Mouse (Mus musculus): Measurements from ENCODE around the gene Ptpn1. TPM values are rescaled to one million over a fixed set of nuclear protein-coding genes. Genes with fewer than 3 reads are reported as not detected.

Gene Ptpn1
- polyA plus RNA-seq, 3 experiments from 2014 or later: 121 to 180 (median 127) TPM

- ATAC-seq: no peak
Observed at GRCm38 (mm10) chr2:167972809-167973208, 41.0 kb downstream of the Ptpn1 start.

DNA sequence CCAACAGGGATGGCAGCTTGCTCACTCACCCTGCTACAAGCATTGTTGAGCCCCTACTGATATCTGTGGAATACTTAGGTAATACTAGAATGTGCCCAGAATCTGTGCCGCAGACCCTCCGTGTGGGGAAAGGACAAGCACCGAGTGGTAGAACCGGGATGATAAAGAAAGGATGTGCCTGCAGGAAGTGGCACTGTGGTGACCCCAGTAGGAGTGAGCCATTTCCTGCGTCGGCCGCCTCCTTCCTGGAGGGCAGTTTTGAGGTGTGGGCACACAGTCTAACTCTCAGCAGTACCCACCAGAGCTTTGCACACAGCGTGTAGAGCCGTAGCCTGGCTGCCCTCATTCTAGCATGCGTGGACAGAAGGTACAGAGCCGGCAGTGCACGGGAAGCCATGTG is 43.9 kb downstream of the Ptpn1 start:
- peak; percentile 41 for ATAC-seq

DNA sequence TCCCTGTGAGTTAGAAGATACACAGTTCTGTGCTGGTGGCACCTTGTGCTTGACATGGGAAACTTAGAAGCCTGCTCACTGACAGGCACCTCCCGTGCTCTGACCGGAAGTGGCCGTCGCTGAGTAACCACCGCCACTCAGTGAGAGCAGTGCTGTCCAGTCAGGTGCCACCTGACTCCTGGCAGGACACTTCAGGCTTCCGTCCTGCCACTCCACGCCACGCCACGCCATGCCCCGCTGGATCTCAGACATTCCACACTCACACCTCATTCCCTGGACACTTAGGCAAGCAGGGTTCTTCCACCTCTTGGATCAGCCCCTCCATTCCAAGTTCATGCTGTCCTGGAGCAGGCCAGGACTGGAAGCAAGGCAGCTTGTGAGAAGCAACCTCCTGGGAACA is 46.4 kb downstream of the Ptpn1 start:
- no peak for ATAC-seq

DNA sequence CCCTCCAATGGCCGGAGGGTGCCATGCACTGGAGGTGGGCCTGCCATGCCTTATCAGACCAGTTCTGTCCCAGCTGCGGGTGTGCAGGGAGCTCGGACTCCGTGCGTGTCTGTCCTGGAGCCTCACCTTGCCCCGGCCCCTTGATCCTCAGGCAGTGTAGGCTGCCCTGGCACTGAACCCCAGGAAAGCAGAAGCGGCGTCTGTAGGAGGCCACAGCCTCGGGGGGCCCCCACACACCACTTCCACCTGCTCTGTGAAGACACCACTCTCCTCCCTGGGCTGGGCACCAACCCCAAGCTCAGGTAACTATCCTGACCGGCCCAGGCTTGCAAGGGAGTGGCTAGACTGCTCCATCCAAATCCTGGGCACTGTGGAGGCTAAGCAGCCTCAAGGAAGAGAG is 48.5 kb downstream of the Ptpn1 start:
- ATAC-seq: no peak

DNA sequence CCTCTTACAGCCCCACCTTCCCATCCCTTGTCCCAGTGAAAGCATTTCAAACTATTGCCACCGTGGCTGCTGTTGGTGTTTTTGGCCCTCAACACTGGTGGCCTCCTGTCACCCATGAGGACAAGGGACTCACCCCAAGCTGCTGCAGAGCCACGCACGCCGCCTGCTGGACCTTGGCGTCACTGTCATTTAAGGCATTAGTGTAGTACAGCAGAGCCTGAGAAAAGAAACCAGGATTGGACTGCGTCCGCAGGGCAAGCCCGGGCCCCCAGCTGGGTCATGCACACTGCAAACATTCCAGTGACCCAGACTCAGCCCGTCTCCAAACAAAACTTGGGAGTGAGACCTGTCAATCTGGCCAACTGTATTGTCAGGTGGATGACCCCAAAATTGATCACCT is 50.8 kb downstream of the Ptpn1 start:
- no peak for ATAC-seq

DNA sequence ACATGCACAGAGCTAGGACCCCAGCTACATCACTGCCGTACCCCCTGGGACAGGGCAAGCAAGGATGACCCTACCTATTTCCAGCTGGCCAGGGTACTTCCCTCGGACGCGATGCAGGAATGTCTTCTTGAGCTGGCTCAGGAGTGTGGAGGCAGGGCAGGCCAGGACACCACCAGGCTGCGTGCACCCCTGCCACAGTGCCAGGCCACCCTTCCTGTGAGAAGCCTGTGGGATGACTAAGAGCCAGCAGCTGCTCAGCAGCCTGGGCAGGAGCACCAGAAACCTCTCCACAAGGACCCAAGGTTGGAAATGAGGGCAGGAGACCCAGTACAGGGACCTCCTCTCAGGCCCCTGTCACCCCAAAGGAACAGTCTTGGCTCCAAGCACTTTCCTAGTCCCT is 52.5 kb downstream of the Ptpn1 start:
- ATAC-seq: no peak

DNA sequence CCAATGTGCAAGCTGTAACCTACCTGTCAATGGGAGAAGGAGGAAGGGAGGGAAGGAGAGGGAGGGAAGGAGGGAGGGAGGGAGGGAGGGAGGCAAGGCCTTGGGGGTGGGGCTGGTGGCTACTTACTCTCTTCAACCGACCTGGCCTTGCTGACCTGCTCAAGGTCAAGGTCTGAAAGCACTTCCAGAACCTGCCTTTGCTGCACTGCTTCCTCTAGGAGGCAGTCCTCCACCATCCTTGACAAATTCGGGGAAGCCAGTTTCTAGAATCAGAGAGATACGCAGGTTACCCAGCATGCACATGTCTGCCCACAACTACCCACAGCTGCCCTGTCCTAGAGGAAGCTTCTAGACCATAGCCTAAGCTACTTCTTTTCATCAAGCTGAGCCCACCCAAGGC is 53.1 kb downstream of the Ptpn1 start:
- no peak for ATAC-seq

- peak; percentile 64 for ATAC-seq
Observed at GRCm38 (mm10) chr2:167986762-167987161, 54.9 kb downstream of the Ptpn1 start.

- no peak for ATAC-seq
Observed at GRCm38 (mm10) chr2:167987640-167988039, 55.8 kb downstream of the Ptpn1 start.

GRCm38 (mm10) chr2:167989310-167989709 is 57.5 kb downstream of the Ptpn1 start:
- peak; percentile 38 for ATAC-seq

DNA sequence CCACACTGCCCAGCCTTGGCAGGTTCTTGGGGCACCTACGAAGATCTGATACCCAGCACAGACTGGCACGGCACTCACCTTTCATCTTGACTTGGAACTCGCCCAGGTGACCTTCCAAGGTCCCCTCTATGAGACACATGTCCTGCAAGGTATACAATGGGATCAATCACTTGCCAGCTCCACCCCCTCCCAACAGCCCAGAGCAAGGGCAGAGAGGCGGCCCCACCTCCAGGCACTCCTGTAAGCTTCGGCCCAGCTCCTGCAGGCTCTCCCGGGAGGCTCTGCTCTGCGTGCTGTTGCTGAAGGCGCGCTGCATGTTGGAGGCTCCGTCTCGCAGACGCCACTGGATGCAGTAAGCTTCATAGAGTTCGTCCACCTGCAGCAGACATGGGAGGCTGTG is 61.4 kb downstream of the Ptpn1 start:
- no peak for ATAC-seq

DNA sequence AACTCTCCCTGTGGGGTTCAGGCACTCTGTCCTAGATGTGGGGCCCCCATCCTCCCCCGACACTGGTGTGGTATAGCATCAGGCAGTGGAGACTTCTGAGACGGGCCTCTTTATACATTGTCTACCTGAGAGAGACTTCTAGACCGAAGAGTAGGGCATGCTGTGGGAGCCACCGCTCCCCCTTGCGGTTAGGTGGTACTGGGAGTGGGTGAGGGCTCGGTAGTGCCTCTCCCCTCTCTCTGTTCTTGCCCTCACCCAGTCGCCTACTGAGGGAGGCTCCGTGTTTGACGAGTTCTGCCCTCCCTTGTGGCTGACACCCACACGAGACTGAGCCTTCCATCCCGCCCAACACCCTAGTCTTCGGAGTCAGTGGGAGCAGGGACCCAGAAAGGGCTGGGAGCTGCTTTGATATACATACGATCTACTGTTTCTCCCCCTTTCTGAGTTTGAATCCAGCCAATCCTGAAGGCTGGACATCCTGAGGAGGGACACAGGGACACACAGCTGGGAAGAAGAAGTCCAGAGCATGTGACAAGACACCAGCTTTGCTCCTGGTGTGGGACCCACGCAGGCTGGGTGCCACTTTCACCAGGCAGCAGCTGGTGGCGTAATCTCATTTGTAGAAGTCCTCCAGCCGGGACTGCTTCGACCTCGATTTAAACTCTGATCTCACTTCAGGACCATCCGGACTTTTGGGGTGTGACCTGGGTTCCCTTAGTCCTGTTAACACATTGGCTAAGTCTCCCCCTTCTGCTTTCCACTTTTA is 64.2 kb downstream of the Ptpn1 start:
- no peak for ATAC-seq

DNA sequence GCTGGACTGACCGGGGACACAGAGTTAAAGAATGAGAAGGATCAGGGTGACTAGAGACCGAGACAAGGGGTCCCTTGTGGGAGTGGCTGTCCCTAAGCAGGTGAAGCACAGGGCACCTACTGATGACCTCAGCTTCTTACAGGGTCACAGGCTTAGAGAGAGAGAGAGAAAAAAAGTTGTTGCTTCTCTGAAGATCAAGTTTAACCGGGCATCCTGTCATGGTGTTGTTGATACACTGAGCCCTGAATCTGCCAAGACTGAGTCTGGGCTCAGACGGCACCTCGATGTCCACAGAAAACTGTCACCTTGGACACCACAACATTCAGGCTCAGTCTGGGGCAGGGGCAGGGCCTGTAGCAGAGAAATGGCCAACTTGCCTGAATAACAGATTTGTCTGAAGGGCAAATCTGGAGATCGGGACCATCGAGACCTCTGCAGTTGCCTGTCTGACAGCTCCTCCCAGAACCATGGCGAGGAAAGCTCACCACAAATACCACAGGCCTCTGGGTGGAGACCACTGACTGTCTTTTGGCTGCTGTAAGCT is 64.9 kb downstream of the Ptpn1 start:
- peak; percentile 33 for ATAC-seq

GRCm38 (mm10) chr2:167997562-167997961 is 65.7 kb downstream of the Ptpn1 start:
- peak; percentile 95 for ATAC-seq

DNA sequence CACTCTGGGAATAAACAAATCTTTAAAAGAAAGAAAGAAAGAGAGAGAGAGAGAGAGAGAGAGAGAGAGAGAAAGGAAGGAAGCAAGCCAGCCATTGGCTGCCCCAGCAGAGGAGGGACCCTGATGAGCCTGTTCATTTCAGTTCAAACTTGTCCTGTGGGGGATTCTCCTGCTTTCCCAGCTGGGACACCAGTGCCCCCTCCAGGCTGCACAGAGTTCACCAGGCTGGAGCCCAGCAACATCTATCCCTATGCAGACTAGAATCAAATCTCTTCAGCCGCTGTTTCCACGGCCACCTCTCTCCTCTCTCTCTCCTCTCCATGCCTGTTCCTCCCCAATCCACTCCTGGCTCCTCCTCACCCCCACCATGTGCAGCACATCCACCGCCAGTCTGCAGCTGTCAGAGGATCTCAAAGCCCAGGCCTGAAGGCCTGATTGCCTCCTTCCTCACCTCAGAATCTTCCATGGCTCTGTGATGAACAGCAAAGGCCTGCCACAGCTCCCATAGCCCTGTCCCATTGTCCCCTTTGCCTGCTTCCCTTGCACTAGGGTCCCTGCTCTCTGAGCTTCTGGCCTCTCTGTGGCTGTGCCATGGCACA is 67.4 kb downstream of the Ptpn1 start:
- ATAC-seq: no peak

DNA sequence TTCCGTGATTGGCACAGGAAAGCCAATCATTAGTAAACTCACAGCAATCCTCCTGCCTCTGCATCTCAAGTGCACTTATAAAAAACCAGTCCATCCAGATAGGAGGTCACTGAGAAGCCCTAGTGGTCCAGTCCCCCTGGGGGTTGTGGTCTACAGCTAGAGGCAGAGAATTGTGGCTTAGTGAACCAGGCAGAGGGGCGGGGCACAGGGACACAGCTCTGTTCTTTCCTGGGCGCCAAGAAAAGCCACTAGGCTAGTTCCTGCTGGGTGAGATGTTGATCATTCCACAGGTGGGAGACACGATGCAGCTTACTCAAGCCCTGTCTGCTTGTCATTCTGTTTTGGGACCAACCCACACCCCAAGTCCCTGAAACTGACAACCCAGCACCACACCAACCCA is 70.3 kb downstream of the Ptpn1 start:
- ATAC-seq: no peak

DNA sequence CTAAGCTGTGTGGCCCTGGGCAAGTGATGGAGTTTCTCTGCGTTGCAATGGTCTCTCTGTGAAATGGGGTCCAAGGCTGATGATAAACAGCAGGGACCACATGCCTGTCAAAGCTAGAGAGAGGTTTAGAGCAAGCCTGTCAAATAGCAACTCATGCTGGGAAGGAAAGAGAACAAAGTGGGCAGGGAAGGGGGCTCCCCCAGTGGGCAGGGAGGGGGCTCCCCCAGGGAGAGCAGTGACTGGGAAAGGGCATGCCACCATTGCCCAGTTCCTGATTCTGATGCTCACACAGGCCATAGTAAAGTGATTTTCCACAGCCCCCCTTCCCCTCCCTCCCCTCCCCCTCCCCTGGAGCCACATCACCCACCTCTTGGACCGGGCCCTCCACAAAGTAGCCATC is 71.0 kb downstream of the Ptpn1 start:
- ATAC-seq: no peak

- ATAC-seq: no peak
Observed at GRCm38 (mm10) chr2:168003431-168003830, 71.6 kb downstream of the Ptpn1 start.

DNA sequence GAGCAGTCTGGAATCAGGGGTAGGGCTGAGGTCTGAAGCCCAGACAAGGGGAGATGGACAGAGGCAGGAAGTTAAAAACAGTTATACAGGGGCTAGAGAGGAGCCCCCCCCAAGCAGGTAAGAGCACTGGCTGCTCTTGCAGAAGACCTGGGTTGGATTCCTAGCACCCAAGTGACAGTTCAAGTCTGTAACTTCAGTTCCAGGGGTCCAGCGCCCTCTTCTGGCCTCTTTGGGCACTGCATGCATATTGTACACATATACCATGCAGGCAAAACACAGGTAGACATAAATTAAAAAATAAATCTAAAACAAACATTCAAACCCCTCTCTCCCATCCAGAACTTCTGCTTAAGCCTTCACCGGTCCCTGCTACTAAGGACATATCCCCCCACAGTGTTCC is 72.5 kb downstream of the Ptpn1 start:
- no peak for ATAC-seq

DNA sequence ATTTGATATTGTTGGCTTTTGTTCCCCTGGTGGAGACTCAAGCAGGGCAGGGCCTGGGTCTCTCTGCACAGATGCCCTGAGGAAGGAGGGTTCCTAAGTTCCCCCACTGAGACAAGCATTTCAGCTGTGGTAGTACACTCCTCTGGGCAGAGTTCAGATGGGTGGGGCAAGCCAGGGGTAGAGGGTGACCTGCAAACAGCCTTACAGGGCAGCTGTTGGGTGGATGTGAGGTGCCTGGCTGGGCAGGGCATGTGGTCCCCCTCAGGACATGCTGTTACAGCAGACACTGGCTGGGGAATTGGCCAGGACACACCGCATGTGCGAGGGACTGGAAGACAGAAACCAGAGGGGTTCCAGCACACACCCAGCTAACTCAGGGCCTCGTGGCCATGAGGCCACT is 73.1 kb downstream of the Ptpn1 start:
- ATAC-seq: no peak

DNA sequence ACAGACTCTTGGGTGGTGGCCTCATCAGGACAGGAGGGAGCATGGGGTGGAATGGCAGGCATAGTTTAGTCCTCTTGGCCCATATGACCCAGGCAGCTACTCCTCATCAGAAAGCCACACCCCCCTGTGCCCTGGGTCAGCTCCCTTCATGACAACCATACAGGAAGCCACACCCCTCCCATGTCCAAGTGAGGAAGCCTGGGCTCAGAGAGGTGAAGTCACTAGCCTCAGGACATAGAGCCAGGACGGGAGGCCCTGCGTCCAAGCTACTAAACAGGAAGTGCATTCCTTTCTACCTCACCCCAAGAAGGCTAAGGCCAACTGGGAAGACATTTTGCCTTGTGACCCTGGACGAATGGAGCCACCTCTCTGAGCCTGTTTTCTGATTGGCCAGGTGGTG is 73.8 kb downstream of the Ptpn1 start:
- no peak for ATAC-seq

- no peak for ATAC-seq
Observed at GRCm38 (mm10) chr2:168006489-168006888, 74.6 kb downstream of the Ptpn1 start.

- ATAC-seq: no peak
Observed at GRCm38 (mm10) chr2:168008132-168008531, 76.3 kb downstream of the Ptpn1 start.

DNA sequence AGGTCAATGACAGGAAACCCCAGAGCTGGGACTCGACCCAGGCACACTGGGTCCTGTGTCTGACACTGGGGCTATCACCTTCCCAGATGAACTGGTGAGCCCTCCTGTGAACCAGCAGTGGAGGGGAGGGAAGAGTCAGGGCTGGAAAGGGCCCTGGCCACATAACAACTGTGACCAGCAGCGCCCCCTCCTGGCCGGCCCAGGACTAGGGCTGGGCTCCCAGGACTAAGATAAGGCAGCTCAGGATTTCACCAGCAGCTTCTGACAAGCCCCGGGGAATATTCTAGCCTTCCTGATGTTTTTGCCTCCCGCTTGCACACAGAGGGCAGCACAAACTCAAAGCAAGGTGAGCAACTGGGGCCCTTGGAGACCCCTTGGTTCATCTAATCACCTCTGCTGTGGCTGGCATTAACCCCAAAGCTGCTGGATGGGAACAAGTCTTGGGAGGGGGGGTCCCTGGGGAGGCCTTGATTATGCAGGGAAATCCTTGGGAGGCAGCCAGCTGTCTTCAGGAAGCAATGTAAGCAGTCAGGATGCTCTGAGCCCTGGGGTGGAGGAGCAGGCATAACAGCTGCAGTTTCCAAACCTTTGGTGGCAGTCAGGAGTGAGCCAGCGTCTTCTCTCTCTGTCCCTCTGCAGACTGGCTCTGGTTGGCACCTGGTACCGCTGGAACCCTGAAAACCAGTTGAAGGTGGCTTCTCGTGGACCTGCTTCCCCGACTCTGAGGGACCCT is 78.2 kb downstream of the Ptpn1 start, which contains the start of gene Ripor3:
Gene Ripor3 (minus strand): TSS at position 683 of the 733 bp plus-strand sequence.
- ATAC-seq: peak; percentile 78

All from inflammation-experienced regulatory T-cells, adult 6 months (primary cell).